Mouse (Mus musculus) spleen, adult 2 months (tissue): ENCODE results near the gene Rap1a.

Experiments
- CTCF ChIP-seq: fragments of 200-500 bp; IDR thresholded peaks from 2 replicates; pipeline ENCODE4 v1.5.1; 2011; ENCODE audit warnings: mild to moderate bottlenecking, inconsistent platforms; ENCODE audit not compliant: insufficient read depth, insufficient read length, insufficient replicate concordance; ENCODE audit errors: extremely low read depth
- POLR2A ChIP-seq: fragments of 200-500 bp; IDR thresholded peaks from 2 replicates; pipeline ENCODE4 v1.6.1; 2011; ENCODE audit warnings: low read depth, low read length, inconsistent platforms

- no peak for TF ChIP-seq CTCF
- TF ChIP-seq POLR2A, result no peak
Measured at GRCm38 (mm10) chr3:105705561-105705960, 95.6 kb downstream of the Rap1a start.
